Mouse (Mus musculus) v-Abl transformed pro-B cells (cell line): Measurements from ENCODE around the gene Gucy2d.

ENCODE experiments used
- in situ Hi-C, 2 experiments: fragments of 400-800 bp; cut with MboI; formaldehyde crosslinking; loops; one replicate each; pipeline ENCODE4 v1.15.1; 2025; ENCODE audit not compliant: unreplicated experiment in 2 of 2

Gene Gucy2d

GRCm38 (mm10) chr7:98503951-98504647 lies 63.9 kb downstream of the Gucy2d start:
- in situ Hi-C loops: no loop called here

DNA sequence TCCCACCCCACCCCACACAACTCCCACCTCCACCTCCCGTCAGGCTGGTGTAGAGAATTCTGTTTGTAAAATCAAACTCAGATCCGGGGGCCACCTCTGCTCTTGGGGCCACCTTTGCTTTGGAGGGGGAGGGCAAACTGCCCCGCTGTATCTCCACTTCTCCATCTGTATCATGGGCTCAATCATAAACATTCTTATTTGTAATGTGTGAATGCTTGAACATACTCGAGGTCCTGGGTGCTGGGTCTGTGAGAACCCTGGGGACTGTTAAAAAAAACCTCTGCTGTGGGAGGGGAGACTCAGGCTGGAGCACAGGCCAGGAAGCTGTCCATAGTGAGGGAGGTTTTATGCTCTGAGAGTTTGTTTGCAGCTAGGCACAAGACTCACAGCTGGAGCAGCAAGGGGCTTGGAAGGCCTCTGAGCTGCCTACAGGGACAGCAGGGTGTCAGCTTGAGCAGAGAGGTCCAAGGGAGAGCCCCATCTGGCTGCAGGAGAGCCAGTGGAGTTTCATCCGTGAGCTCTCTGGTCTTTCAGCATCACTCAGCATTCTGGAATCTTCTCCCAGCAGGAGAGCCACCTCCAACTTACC lies 64.6 kb downstream of the Gucy2d start:
- in situ Hi-C loops: no loop called here

DNA sequence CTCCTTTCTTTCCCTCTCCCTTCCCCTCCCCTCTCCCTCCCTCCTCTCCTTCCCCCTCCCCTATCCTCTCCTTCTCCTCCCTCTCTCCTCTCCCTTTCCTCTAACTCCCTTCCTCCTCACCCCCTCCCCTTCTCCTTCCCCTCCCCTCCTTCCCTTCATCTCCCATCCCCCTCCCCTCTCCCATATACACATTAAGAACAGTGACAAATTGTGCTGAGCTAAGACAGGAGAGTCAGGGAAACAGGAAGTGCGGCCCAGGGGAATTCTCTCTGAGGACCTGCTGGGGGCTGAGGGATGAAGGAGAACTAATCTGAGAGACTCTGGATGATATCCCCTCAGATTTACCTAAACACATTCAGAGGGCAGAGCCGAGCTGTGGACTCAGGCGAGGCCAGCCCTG lies 65.4 kb downstream of the Gucy2d start:
- in situ Hi-C loops: no loop called here

GRCm38 (mm10) chr7:98510961-98511958 lies 71.0 kb downstream of the Gucy2d start:
- in situ Hi-C loops: no loop called here

DNA sequence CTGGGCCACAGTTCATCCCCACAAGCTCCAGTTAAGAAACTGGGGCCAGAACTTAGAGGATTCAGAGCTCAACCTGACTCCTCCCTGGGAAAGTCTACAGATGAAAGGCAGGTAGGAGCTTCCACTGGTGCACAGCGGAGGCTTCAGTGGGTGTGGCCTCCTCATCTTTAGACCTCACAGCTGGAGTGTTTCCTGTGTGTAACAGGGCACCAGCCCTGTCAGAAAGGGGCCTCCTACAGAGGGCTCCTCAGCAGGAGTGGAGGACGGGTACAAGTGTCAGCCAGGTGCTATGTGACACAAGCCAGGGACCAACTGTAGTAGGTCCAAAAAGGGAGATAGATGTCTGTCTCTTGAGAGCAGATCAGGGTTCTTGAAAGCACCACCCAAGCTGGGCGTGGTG lies 73.0 kb downstream of the Gucy2d start:
- in situ Hi-C loops: no loop called here

- in situ Hi-C loops: no loop called here
These were observed 82.4 kb downstream of the Gucy2d start for GRCm38 (mm10) chr7:98522576-98522975.

DNA sequence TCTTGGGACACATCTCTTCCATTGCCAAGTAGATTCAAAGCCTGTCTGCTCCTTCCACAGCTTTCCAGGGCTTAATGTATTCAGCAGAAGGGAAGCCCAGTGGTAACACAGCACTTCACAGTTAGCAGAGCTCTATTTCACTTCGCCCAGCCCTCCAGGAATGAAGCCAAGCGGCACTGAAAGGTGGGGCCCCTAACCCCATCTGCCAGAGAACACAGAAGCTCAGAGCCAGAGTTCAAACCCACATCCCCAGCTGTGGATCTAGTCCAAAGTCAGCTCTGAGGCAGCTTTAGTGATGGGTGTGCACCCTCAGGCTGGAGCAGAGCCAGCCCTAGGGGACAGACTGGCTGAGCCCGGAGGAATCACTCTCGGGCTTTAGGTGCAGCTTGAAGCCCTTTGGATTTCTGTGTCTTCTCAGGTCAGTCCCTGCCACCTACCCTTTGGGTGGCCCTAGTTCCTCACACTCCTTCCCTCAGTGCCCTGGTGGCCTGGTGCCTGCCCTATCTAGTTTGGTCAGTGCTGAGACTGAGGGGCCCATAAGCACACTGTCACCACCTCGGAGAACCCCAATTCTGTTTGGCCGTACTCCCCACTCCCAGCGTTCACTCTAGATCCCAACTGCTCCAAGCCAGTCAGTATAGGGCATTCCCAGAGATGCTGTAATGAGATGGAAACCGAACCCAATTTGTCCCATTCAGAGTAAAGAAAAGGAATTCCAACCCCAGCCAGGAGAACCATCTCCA lies 83.0 kb downstream of the Gucy2d start:
- in situ Hi-C loops: no loop called here

DNA sequence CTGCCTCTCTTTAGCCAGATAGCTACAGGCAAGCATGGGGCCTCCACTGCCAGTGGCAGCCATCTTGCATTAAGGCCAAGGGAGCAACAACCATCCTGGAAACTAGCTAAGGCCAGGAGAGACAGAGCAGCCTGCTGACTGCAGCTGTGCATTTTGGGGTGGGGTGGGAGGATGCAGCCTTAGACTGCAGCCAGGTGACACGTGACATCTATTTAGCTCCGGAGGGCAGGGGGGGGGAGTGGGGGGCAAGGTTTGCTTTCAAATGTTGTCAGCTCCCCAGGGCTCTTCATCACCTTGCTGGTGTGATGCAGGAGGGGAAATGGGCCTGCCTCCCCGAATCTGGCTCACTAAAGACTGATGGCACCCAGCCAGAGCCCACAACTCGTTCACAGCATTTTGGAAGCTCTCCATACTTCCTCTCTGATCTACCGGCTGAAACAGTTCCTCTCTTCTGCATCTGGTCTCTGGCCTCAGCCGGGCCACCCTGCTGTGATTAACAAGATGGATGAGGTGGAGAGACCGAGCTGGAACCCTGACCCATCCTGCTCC lies 83.7 kb downstream of the Gucy2d start:
- in situ Hi-C loops: no loop called here

GRCm38 (mm10) chr7:98524401-98524800 lies 84.2 kb downstream of the Gucy2d start:
- in situ Hi-C loops: no loop called here

DNA sequence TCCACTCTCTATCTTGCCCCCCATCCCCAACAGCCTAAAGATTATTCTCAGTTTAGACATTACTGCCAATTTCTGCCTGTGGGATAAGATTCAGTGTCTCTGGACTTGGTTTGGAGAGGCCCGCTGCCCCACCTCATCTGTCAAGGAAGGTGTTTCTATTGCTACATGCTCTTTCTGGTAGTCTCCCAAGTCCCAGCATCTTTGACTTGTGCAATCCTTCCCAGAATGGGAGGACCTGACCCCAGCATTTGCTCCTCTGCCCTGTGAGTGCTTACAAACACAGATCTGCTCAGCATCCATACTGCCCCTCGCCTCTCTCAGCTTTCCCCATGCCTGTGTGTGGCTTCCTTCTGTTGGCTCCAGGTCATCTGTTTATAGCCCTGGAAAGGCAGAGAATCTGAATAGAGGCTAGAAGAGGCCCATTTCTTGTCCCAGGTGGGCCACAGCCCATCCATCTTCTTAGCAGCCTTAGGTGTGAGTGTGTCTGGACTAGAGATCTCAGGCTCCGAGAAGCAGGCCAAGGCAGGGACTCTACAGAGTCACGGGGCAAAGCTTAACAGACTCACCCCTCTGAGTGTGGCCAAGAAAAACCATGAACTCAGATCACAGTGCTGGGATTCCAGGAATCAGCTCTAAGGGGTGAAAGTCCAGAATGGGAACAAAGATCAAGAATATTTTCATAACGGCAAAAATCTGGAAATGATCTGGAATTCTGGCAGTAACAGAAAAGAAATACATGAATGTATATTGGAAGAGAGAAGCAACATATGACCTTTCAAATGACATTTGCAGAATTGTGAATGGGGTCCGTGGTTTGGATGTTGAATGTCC lies 84.9 kb downstream of the Gucy2d start:
- in situ Hi-C loops: loop anchor here (5.0 kb wide), 2 partner anchors 38 to 47 kb away; partner anchors contain the start of gene Lrrc32 (in 2 of the 2)
